Mouse (Mus musculus) gonadal fat pad, adult 2 months (tissue): ENCODE data around the gene Elovl3. TPM values are rescaled to one million over a fixed set of nuclear protein-coding genes. Genes with fewer than 3 reads are reported as not detected.

Experiments
- polyA plus RNA-seq: library from polyadenylated mRNA; depleted of rRNA; stranded (reverse); fragments of >200 nt; gene quantifications from 2 replicates; pipeline ENCODE4 v1.2.3, GENCODE M21; 2012; rRNA removed

The Elovl3 gene
- polyA plus RNA-seq, 1 experiment = 0.24 TPM

Other genes with a start within 250 kb of the Elovl3 start
- 11.1 and 12.3 TPM in 2 replicates for gene Armh3, start 133.4 kb upstream of the Elovl3 start, polyA plus RNA-seq
- gene Hps6, start 128.4 kb upstream of the Elovl3 start, polyA plus RNA-seq = 6.9 and 7.5 TPM in 2 replicates
- gene Pprc1, start 87.0 kb upstream of the Elovl3 start, polyA plus RNA-seq = 12.0 and 14.3 TPM in 2 replicates
- 173 and 193 TPM in 2 replicates for gene Ldb1, start 86.7 kb upstream of the Elovl3 start, polyA plus RNA-seq
- gene Nolc1, start 56.0 kb upstream of the Elovl3 start, polyA plus RNA-seq = 8.6 and 12.0 TPM in 2 replicates
- 0.19 TPM in 1 of 2 replicates, not detected in the other for gene Pitx3, start 16.4 kb downstream of the Elovl3 start, polyA plus RNA-seq
- 71.0 and 81.8 TPM in 2 replicates for gene Gbf1, start 20.6 kb downstream of the Elovl3 start, polyA plus RNA-seq
- gene Nfkb2, start 172.4 kb downstream of the Elovl3 start, polyA plus RNA-seq = 28.8 and 33.4 TPM in 2 replicates
- gene Psd, start 195.3 kb downstream of the Elovl3 start, polyA plus RNA-seq = 10.3 and 11.1 TPM in 2 replicates
- gene Fbxl15, start 196.3 kb downstream of the Elovl3 start, polyA plus RNA-seq = 17.4 and 18.3 TPM in 2 replicates
- 76.6 and 81.1 TPM in 2 replicates for gene Cuedc2, start 206.8 kb downstream of the Elovl3 start, polyA plus RNA-seq
- gene Mfsd13a, start 209.2 kb downstream of the Elovl3 start, polyA plus RNA-seq = 17.7 and 28.6 TPM in 2 replicates
- gene 2310034G01Rik, start 218.4 kb downstream of the Elovl3 start, polyA plus RNA-seq = 4.1 and 4.5 TPM in 2 replicates